Mouse (Mus musculus) adrenal gland, adult (tissue): Measurements from ENCODE around the gene Olfr1453.
"Not testable (repeated sequence)": the region's sequence is repeated elsewhere in the genome, so short reads cannot be mapped to it uniquely, and the experiment has no call there.

Experiments used
- DNase-seq, 2 experiments: peaks; one replicate each; pipeline ENCODE4 v3.0.0; 2022 to 2023; ENCODE audit warnings: low spot score in 1 of 2; ENCODE audit not compliant: inconsistent age in 2 of 2

Olfr1453 gene

DNA sequence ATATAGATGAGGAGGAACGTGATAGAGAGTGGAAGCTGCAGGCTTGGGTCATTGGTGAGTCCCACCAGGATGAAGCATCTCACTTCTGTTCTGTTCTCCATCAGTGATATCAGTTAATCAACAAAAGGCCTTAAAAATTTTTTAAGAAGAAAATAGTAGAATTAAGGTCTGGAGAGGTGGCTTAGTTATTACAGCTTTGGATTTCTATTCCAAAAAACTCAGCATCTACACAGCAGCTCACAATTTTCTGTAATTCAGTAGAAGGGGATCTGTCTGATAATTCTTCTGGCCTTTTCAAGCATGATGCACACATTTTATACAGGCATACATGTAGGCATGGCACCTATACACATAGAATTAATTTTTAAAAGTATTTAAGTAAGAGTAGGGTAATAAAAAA lies at the start of gene Olfr1453:
Olfr1453 (minus strand) TSS at position 101 of the 400 bp plus-strand sequence.
- no peak for DNase-seq

- DNase-seq, result no peak
These were observed 32.2 kb upstream of the Olfr1453 start, which contains the start of gene Olfr1454 for GRCm38 (mm10) chr19:13060310-13060709. Gene Olfr1454 (plus strand): TSS chr19:13060610.

DNA sequence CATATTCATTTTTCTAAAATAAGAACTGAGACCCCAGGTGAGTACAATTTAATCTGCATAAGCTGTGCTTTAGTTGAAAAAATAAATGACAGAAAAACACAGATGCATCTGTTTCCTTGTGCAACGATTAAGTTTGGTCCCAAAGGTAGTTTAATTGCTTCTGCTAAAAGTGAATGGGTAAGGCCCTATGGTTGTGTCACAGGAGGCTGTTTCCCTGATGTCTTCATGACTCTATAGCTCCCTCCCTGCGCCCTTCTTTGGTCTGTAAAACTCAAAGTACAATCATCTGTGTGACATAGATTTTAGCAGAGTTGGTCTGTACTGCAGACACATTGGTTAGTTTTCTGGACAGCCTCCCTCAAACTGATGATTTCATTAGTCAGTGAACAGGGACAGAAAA lies 33.4 kb downstream of the Olfr1453 start, which contains the start of gene Olfr1451:
Olfr1451 (plus strand) TSS at position 301 of the 400 bp plus-strand sequence.
- no peak for DNase-seq

DNA sequence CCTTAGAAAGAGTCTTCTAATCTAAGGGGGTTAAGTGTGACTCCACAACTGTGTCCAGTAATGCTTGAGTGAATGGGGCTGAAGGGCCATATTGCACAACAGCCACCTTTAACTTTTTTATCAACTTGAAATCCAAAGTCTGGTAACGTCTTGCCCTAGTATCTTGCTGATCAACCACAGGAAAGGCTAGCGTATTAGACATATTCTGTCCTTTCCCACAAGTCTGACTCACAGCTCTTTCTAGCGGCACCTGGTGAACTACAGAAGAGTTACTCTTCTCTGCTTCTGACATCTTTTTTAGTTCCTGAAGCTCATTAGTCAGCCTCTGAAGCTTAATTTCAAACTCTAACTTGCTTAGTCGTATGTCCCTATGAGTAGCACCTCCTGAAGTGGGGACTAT lies 35.8 kb downstream of the Olfr1453 start:
- not testable (repeated sequence) for DNase-seq
